Mouse (Mus musculus) MEL (cell line): ENCODE results near the gene Pcsk5. TPM values are rescaled to one million over a fixed set of nuclear protein-coding genes. Genes with fewer than 3 reads are reported as not detected.

Source experiments
- DNase-seq: peaks from one replicate; pipeline ENCODE4 v3.0.0; 2011; ENCODE audit warnings: low read depth, low spot score
- H3K27ac ChIP-seq: 2 replicates; pipeline ENCODE4 v1.5.1; 2012; ENCODE audit warnings: low read depth, mild to moderate bottlenecking, control low read depth, low read length, moderate library complexity; ENCODE audit not compliant: control insufficient read depth
- H3K27me3 ChIP-seq, 2 experiments: fragments of 150-350 bp in 1 of 2; sonication (generic) in 1 of 2; 2 replicates each; pipeline ENCODE4 v1.6.1; 2012; ENCODE audit warnings: low read length in 2 of 2, mild to moderate bottlenecking in 2 of 2, improper control_type of control experiment in 1 of 2, moderate library complexity in 1 of 2; ENCODE audit not compliant: insufficient read depth in 2 of 2, control insufficient read depth in 1 of 2
- H3K36me3 ChIP-seq, 2 experiments: 2 replicates each; pipeline ENCODE4 v1.6.1; 2012 to 2014; ENCODE audit warnings: low read length in 2 of 2, improper control_type of control experiment in 1 of 2, inconsistent platforms in 1 of 2, mild to moderate bottlenecking in 1 of 2; ENCODE audit not compliant: insufficient read depth in 2 of 2, control insufficient read depth in 1 of 2
- H3K4me1 ChIP-seq, 2 experiments: fragments of 150-350 bp in 1 of 2; sonication (generic) in 1 of 2; 2 replicates each; pipeline ENCODE4 v1.6.1; 2012; ENCODE audit warnings: low read length in 2 of 2, improper control_type of control experiment in 1 of 2, mild to moderate bottlenecking in 1 of 2; ENCODE audit not compliant: insufficient read depth in 2 of 2, control insufficient read depth in 1 of 2
- H3K4me3 ChIP-seq, 2 experiments: fragments of 150-350 bp in 1 of 2; sonication (generic) in 1 of 2; 2 replicates each; pipeline ENCODE4 v1.5.1; 2012; ENCODE audit warnings: low read depth in 2 of 2, low read length in 2 of 2, mild to moderate bottlenecking in 2 of 2, moderate library complexity in 2 of 2, control low read depth in 1 of 2, improper control_type of control experiment in 1 of 2; ENCODE audit not compliant: control insufficient read depth in 1 of 2, insufficient read depth in 1 of 2
- H3K79me2 ChIP-seq: 2 replicates; pipeline ENCODE4 v1.6.1; 2012; ENCODE audit warnings: mild to moderate bottlenecking, low read length, moderate library complexity; ENCODE audit not compliant: control insufficient read depth, poor library complexity, insufficient read depth
- H3K9ac ChIP-seq: 2 replicates; pipeline ENCODE4 v1.6.1; 2012; ENCODE audit warnings: low read depth, mild to moderate bottlenecking, control low read depth, low read length, moderate library complexity; ENCODE audit not compliant: control insufficient read depth, poor library complexity, severe bottlenecking
- H3K9me3 ChIP-seq: fragments of 150-350 bp; sonication (generic); replicated peaks from 2 replicates; pipeline ENCODE4 v1.6.1; 2012; ENCODE audit warnings: mild to moderate bottlenecking, low read length, improper control_type of control experiment, moderate library complexity; ENCODE audit not compliant: insufficient read depth
- CTCF ChIP-seq, 3 experiments: IDR thresholded peaks in 2 of 3; conservative IDR thresholded peaks in 1 of 3; 2 replicates each; pipeline ENCODE4 v1.5.1; 2011 to 2012; ENCODE audit warnings: low read length in 3 of 3, low read depth in 2 of 3, mild to moderate bottlenecking in 2 of 3, improper control_type of control experiment in 1 of 3, inconsistent platforms in 1 of 3, mixed read lengths in 1 of 3, moderate library complexity in 1 of 3; ENCODE audit not compliant: control insufficient read depth in 1 of 3, insufficient read depth in 1 of 3, poor library complexity in 1 of 3, severe bottlenecking in 1 of 3
- ELF1 ChIP-seq: IDR thresholded peaks from 2 replicates; pipeline ENCODE4 v1.6.1; 2014; ENCODE audit warnings: low read depth, mild to moderate bottlenecking, inconsistent platforms, low read length, improper control_type of control experiment, moderate library complexity
- GATA1 ChIP-seq: IDR thresholded peaks from 2 replicates; pipeline ENCODE4 v1.6.1; 2011; ENCODE audit warnings: low read depth, low read length, improper control_type of control experiment
- KAT2A ChIP-seq: conservative IDR thresholded peaks from 2 replicates; pipeline ENCODE4 v1.6.1; 2012; ENCODE audit warnings: low read depth, low read length, improper control_type of control experiment, inconsistent platforms
- MAFK ChIP-seq: IDR thresholded peaks from 2 replicates; pipeline ENCODE4 v1.6.1; 2011; ENCODE audit warnings: low read depth, mild to moderate bottlenecking, low read length, improper control_type of control experiment, borderline replicate concordance
- MAZ ChIP-seq: IDR thresholded peaks from 2 replicates; pipeline ENCODE4 v1.6.1; 2012; ENCODE audit warnings: low read depth, mild to moderate bottlenecking, inconsistent platforms, low read length, improper control_type of control experiment
- MEF2A ChIP-seq: IDR thresholded peaks from 2 replicates; pipeline ENCODE4 v1.6.1; 2014; ENCODE audit warnings: low read depth, mild to moderate bottlenecking, inconsistent platforms, low read length, improper control_type of control experiment; ENCODE audit not compliant: poor library complexity, insufficient replicate concordance, severe bottlenecking; ENCODE audit errors: extremely low read depth
- MYB ChIP-seq: IDR thresholded peaks from 2 replicates; pipeline ENCODE4 v1.6.1; 2011; ENCODE audit warnings: mild to moderate bottlenecking, low read depth, low read length, improper control_type of control experiment
- MYC ChIP-seq: IDR thresholded peaks from 2 replicates; pipeline ENCODE4 v1.6.1; 2011; ENCODE audit warnings: low read depth, mild to moderate bottlenecking, low read length, improper control_type of control experiment, moderate library complexity
- NRF1 ChIP-seq: IDR thresholded peaks from 2 replicates; pipeline ENCODE4 v1.6.1; 2014; ENCODE audit warnings: low read depth, mild to moderate bottlenecking, inconsistent platforms, low read length, improper control_type of control experiment, moderate library complexity; ENCODE audit not compliant: poor library complexity, insufficient read depth, severe bottlenecking
- POLR2AphosphoS2 ChIP-seq: IDR thresholded peaks from 2 replicates; pipeline ENCODE4 v1.6.1; 2011; ENCODE audit warnings: low read length, improper control_type of control experiment
- SIN3A ChIP-seq: IDR thresholded peaks from 2 replicates; pipeline ENCODE4 v1.6.1; 2012; ENCODE audit warnings: low read length, improper control_type of control experiment, inconsistent platforms
- UBTF ChIP-seq: IDR thresholded peaks from 2 replicates; pipeline ENCODE4 v1.6.1; 2012; ENCODE audit warnings: low read depth, mild to moderate bottlenecking, inconsistent platforms, low read length, improper control_type of control experiment, moderate library complexity, borderline replicate concordance; ENCODE audit not compliant: insufficient read depth
- USF2 ChIP-seq, 2 experiments: IDR thresholded peaks; 2 replicates each; pipeline ENCODE4 v1.6.1; 2011 to 2012; ENCODE audit warnings: improper control_type of control experiment in 2 of 2, low read length in 2 of 2, borderline replicate concordance in 1 of 2, inconsistent platforms in 1 of 2, low read depth in 1 of 2, mild to moderate bottlenecking in 1 of 2; ENCODE audit not compliant: insufficient read depth in 1 of 2
- ZC3H11A ChIP-seq: IDR thresholded peaks from 2 replicates; pipeline ENCODE4 v1.6.1; 2012; ENCODE audit warnings: low read depth, mild to moderate bottlenecking, inconsistent platforms, low read length, improper control_type of control experiment
- ZMIZ1 ChIP-seq: IDR thresholded peaks from 2 replicates; pipeline ENCODE4 v1.6.1; 2012; ENCODE audit warnings: low read depth, mild to moderate bottlenecking, inconsistent platforms, low read length, improper control_type of control experiment, moderate library complexity
- polyA plus RNA-seq, 2 experiments: library from polyadenylated mRNA; stranded (reverse) in 1 of 2; unstranded in 1 of 2; fragments of >175 nt in 1 of 2; fragments of >200 nt in 1 of 2; gene quantifications; 2 replicates each; pipeline versions ENCODE4 v1.2.1 to v1.2.4; 2012; ENCODE audit warnings: low replicate concordance in 2 of 2, low read depth in 1 of 2; ENCODE audit not compliant: insufficient read length in 2 of 2, insufficient read depth in 1 of 2, missing spikeins in 1 of 2
- total RNA-seq: library from RNA; depleted of rRNA; stranded (reverse); fragments of 300-350 nt; gene quantifications from 2 replicates; pipeline ENCODE4 v1.2.3, GENCODE M21; 2012

Pcsk5 gene
- total and polyA plus RNA-seq, 3 experiments = not detected

DNA sequence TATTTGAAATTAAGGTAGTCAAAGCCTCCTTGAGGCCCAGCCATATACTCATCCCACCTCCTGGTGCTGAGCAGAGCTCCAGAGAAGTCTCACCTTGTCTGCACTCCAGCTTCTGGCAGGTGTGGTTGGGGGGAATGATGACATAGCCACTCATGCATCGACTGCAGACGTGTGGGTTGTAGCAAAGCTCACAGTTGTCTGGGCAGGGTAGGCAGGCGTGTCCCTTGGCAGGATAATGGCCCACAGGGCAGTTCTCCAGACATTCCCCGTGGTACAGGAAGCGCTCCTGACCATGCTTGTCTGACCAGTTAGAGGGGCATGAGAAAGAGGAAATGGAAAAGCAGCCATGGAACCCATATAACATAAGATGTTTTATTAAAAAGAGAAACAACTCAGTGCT is 326.1 kb downstream of the Pcsk5 start:
- Histone ChIP-seq H3K4me1 (no peaks in the 10 kb centered on the region), H3K9me3 (no peaks in the 10 kb centered on the region), H3K4me3 (no peak overlapping the region), H3K27me3 (no peaks in the 10 kb centered on the region), H3K79me2 (no peaks in the 10 kb centered on the region), H3K9ac (no peak overlapping the region), H3K27ac (no peak overlapping the region), H3K36me3 (no peaks in the 10 kb centered on the region)
- no peak for DNase-seq
- no peak for TF ChIP-seq POLR2AphosphoS2
- TF ChIP-seq MAZ = no peak
- no peak for TF ChIP-seq NRF1

GRCm38 (mm10) chr19:17504212-17504611 is 333.2 kb downstream of the Pcsk5 start:
- Histone ChIP-seq H3K9ac (no peak overlapping the region), H3K4me1 (no peaks in the 10 kb centered on the region)
- no peak for TF ChIP-seq ZMIZ1
- no peak for TF ChIP-seq USF2 (IDR thresholded peaks at IDR 0.05; ENCODE audit: borderline replicate concordance in 1 of 2, insufficient read depth in 1 of 2, low read depth in 1 of 2, low read length in 2 of 2)
- TF ChIP-seq MAZ = no peak
- TF ChIP-seq SIN3A = no peak
- no peak for TF ChIP-seq ELF1
- TF ChIP-seq GATA1 = no peak
- TF ChIP-seq MAFK = no peak
- TF ChIP-seq MYC = no peak
- no peak for TF ChIP-seq CTCF (IDR thresholded peaks at IDR 0.05 in 2 of 3, conservative IDR thresholded peaks at IDR 0.05 in 1 of 3; ENCODE audit: control insufficient read depth in 1 of 3, insufficient read depth in 1 of 3, low read depth in 2 of 3, low read length in 3 of 3, poor library complexity in 1 of 3, severe bottlenecking in 1 of 3)
- TF ChIP-seq ZC3H11A = no peak
- no peak for TF ChIP-seq KAT2A
- TF ChIP-seq MYB = no peak
- TF ChIP-seq UBTF = no peak
- TF ChIP-seq MEF2A = no peak
- TF ChIP-seq, all 39 proteins: peak for 0
- Histone ChIP-seq H3K27ac (no peak overlapping the region), H3K79me2 (no peaks in the 10 kb centered on the region), H3K4me3 (no peak overlapping the region), H3K27me3 (no peaks in the 10 kb centered on the region), H3K36me3 (no peaks in the 10 kb centered on the region), H3K9me3 (no peaks in the 10 kb centered on the region)
- no peak for DNase-seq
